Mouse (Mus musculus) adrenal gland, postnatal 36 days (tissue): Measurements from ENCODE around the gene Chpt1. TPM values are rescaled to one million over a fixed set of nuclear protein-coding genes. Genes with fewer than 3 reads are reported as not detected.
"Not testable (repeated sequence)": the region's sequence is repeated elsewhere in the genome, so short reads cannot be mapped to it uniquely, and the experiment has no call there.

Experiments
- DNase-seq, 2 experiments: peaks; one replicate each; pipeline ENCODE4 v3.0.0; 2021; ENCODE audit warnings: mixed read lengths in 1 of 2
- long read RNA-seq, 2 experiments: library from polyadenylated mRNA; stranded (forward); transcript quantifications; one replicate each; pipeline ENCODE4 v2.0.0; 2021; ENCODE audit warnings: borderline sequencing depth in 2 of 2
- total RNA-seq, 2 experiments: library from RNA; stranded (reverse); gene quantifications; 2 replicates each; pipeline ENCODE4 v1.2.3; 2021

Gene Chpt1
- 100 to 1,000 TPM; 342 to 431 TPM for total RNA-seq
- long read RNA-seq, experiment 1, full-length matches to known transcripts: 732 of 853 reads
- long read RNA-seq, experiment 1, partial matches to known transcripts: 47 of 853 reads
- long read RNA-seq, experiment 1, other reads (novel, unspliced or antisense): 74 of 853 reads
- long read RNA-seq, experiment 2, full-length matches to known transcripts: 372 of 419 reads
- long read RNA-seq, experiment 2, partial matches to known transcripts: 12 of 419 reads
- long read RNA-seq, experiment 2, other reads (novel, unspliced or antisense): 35 of 419 reads

DNA sequence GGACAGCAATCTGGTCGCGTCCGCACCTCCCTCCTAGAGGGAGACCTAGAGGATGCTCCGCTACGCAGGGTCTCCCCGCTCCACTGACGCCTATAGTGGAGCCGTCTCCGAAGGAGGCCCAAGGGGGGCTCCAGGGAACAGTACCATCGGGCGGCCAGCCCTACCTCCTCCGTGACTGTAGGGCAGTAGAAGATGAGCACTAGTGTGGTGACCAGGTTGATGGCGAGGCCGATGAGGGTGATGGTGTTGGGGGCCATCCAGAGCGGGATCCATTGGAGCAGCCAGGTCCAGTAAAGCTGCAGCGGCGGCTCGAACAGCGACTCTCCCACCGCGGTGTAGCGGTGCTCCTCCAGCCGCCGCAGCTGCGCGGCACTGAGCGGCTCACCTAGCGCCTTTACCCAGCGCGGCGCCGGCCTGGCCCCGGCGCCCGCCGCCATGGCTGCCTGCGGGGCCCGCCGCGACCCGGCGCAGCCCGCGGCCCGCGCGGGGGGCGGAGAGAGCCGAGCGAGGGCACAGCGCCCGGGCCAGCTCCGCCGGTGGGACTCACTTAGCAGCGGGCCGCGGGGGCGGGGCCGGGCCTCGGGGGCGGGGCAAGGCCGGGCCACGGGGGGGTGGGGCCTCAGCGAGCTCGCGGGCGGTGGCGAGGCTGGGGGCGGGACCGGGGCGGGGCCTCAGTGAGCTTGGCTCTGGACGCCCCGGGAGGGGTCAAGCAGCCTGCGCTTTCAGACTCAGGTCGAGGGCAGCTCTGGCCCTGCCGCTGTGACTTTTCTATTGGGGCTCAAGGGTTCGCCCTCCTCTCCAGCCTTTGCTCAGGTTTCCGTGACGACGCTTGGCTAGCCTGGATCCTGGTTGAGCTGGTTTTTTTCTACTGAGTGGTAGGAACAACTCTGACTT, at the start of gene Chpt1:
Chpt1 (minus strand) TSS at position 653 of the 894 bp plus-strand sequence.
- peak; percentile 92 to 97 for DNase-seq

DNA sequence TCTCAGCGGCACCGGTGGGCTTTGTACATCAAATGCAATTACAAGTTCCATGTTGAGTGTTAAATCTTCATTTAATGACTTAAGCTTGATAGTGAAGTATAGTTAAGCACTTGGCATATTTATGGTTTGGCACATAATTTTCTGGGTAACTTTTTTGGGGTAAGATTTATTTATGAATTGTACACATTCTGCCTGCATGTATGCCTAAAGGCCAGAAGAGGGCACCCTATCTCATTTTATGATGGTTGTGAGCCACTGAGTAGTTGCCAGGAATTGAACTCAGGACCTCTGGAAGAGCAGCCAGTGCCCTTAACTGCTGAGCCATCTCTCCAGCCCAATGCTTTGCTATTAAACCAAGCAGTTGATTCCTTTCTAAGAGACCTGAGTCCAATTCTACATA, 48.9 kb upstream of the Chpt1 start:
- DNase-seq: no peak

DNA sequence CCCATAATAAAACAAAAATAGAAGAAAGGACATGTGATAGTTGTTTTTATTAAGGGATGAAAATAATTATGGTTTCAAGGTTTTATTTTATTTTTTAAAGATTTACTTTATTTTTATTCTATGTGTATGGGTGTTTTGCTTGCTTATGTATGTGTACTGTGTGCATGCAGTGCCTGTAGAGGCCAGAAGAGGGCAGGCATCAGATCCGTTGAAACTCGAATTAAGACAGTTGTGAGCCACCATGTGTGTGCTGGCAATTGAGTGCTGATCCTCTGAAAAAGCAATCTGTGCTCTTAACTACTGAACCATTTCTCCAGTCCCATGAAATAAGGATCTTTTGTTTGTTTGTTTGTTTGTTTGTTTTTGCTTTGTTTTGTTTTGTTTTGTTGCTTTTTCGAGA, 46.4 kb upstream of the Chpt1 start:
- DNase-seq: no peak

DNA sequence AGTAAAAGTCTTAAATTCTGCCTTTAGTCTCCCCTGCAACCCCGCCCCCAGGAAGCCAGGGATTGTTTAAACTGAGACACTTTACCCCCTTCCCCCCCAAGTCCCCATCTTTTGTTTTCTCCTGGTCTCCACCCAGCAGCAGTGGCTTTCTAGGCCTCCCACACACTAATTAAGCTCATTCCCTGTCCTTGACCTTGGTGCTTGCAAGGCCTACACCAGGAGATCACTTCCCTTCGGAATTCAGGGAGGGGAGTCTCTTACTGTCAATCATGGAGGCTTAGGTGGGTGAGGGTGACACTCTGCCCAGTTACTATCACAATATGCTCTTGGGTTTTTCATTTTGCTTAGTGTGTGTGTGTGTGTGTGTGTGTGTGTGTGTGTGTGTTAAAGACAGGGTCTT, 43.8 kb upstream of the Chpt1 start:
- no peak for DNase-seq

DNA sequence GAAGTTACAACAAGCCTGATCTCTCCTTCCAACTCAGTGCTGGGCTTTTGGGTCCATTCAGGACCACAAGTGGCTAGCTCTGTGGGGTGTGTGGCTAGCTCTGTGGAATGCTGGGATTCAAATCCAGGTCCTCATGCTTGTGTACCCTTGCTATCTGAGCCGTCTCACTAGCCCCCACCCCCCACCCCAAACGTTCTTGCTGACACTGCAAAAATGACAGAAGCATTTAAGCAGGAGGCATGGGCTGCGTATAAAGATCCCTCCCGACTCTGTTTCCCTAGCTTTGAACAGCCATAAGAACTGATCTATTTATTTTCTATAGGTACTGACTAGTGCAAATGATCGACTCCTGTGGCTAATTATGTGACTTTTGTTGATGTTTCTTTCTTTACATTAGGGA, 26.8 kb upstream of the Chpt1 start:
- no peak for DNase-seq

DNA sequence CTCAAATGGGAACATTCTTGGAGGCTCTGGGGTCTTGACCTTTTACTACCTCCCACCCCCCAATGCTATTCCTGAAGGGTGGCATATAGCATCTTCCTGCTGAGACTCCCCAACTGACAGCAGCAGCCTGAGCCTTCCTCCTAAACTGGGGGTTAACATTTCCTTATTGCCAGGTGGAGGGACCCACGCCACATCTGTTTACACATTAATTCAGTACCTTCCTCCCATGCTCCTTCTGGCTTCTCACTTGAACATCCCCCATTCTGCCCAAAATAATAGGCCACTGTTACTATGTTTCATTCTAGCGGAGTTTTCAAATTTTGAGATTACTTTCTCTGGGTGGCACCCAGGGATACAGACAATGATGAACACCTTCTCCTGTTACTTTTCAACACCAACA, 20.1 kb upstream of the Chpt1 start:
- no peak for DNase-seq

DNA sequence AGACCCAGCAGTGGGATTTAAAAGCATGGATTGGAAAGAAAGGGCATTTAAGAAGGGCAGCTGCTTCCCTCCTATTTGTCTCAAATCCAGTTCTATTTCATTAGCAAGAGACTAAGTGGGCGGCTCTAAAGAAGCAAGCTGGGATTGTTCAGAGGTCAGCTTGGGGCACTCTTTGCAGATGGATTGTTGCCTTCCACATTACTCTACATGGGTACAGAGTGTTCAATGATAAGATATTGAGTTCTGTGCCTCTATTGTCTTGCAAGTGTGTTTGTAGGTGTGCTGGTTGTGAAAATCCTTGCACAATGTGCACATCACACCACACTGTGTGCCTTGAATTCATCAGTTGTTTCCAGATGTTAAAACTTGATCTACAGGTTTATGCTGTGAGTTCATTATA, 19.3 kb upstream of the Chpt1 start:
- no peak for DNase-seq

DNA sequence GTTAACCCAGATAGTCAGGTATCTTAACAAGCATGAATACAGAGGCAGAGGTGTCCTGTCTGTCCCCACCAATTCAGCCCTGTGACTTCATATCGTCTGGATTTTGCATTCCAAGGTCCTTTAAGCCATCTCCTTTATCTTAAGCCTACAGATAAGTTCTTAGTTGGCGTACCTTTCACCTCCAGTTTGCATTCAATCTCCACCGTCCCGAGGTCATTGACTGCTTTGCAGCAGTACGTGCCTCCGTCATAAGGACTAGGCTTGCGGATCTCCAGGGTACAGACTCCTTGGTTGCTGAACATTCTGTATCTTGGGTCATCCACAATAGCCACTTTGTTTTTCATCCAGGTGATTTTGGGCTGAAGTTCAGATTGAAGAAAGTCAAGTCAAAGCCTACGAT, 18.9 kb upstream of the Chpt1 start:
- DNase-seq: no peak

- DNase-seq: not testable (repeated sequence)
Measured at GRCm38 (mm10) chr10:88515049-88515448, 11.2 kb upstream of the Chpt1 start.

DNA sequence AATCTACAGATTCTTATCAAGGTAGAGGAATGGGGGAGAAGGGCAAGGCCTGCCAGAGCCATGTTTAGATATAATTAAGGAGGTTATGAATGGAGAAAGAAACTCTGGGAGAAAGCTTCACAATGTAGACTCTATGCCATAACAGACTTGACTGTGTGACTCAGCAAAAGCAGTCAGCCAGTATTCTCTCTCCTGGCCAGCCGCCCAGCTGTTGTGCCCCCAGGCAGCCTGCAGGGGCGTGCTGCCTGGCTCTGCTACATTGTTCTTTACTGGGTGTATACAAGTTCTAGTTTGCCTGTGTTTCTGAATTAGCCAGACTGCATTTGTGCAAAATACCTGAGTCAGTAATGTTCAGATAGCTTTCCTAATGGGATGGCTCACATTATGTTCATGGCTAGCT, 10.6 kb upstream of the Chpt1 start:
- DNase-seq: peak; percentile 88 to 90

- peak; percentile 17 to 42 for DNase-seq
Measured at GRCm38 (mm10) chr10:88513574-88514135, 9.8 kb upstream of the Chpt1 start.

DNA sequence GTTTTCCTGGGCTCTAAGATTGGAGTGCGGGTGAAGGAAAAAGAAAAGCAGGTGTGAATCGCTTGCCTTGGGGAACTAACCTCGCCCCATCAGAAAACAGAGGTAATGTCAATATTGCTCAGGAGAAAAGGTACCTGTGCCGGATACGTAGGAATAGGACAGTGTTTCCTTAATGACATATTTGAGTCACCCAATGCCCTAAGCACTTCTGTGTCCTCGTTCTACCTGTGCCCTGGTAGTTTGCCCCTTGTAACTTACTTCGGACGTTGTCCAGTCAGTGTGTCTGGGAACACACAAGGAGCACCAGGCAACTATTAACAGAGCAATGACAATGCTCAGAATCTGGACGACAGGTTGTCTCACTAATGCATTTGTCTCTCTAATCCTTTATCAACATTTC, 7.5 kb upstream of the Chpt1 start:
- DNase-seq: no peak

DNA sequence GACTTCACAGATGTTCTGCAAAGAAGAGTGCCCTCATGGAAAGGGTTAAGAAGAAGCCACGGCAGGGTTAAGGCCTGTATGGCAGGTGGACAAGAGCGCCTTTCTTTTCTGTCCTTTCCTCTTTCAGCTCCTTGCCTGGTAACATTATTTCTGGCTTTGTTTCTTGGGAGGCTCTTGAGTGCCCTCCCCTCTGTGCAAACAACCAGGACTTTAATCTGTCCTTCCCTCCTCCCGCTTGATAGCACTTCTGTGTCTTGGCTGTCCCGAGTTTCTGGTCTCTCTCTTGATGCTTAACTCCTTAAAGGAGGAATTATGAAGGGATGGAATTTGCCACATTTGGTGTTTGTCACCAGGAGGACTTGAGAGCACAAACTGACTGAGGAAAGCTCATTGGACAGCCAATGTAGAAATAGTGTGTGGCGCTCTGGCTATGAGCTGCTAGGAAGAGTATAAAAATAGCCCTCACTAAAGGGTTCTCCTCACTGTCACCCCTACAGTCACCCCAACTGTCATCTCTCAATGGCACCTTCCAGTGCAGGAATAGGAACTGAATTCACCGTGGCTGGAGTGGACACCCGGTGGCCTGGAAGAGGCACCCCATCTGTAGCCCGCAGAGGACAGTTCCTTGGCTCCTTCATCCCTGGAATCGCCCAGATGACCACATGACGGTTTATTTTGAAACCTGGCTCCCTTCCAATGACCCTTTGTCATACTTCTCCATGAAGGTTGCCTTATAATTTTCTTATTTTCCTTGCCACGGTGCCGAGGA, 6.8 kb upstream of the Chpt1 start:
- DNase-seq: peak; percentile 50 to 59

DNA sequence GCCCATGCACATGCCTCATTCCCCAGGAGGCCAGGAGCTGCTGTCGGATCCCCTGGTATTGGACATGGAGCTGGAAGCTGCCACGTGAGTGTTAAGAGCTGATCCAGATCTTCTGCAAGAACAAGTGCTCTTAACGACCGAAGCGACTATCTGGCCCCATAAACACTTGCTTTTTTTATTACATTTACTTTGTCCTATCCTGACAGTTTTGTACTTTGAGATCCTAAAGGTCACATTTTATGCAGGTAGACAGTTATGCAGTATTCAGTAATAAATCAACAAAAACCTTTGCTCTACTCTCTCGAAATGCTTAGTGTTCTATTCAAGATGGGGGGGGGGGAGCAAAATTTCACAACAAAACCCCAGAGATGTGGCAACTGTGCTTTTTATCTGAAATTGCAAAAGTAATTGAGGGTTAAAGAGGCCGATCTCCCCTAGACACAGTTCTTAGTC, 3.8 kb upstream of the Chpt1 start:
- no peak for DNase-seq

DNA sequence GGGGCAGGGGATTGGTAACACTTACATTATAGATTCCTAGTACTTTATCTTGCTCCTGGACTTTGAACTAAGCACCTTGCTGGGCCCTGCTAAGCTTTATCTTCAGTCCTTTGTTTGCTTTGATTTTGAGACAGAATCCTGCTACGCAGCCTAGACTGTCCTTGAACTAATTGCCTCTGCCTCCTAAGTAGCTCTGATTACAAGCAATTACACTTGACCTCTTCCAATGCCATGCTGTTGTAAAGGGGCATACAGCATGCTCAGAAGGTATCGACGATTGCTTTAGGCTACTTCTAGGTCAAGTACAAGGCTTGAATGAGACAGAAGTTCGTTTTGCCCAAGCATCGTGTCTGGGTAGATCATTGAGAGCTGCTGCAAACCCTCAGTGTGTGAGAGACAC, 1.4 kb upstream of the Chpt1 start:
- no peak for DNase-seq

- DNase-seq: peak in 1 of 2 experiments; percentile 10
Measured at GRCm38 (mm10) chr10:88504481-88504880, 608 bp upstream of the Chpt1 start.

DNA sequence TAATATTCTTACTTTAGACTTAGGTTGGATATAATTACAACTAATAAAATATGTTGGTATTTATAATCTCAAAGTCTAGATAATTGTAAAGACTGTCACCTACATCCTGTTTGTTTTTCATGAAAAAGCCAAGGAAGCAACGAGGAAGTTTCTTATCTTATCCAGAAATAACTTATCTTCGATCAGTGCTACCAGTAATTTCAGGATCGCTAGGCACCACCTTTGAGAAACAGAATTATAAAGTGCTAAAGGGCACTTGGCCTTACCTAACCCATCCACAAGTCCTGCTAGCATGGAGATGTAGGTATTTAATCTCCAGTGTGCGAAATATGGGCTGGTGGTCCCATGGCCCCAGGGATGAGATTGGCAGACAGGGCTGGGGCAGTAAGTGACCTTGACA, 954 bp downstream of the Chpt1 start:
- no peak for DNase-seq

GRCm38 (mm10) chr10:88501886-88502765, 1.7 kb downstream of the Chpt1 start:
- peak in 1 of 2 experiments; percentile 20 for DNase-seq

DNA sequence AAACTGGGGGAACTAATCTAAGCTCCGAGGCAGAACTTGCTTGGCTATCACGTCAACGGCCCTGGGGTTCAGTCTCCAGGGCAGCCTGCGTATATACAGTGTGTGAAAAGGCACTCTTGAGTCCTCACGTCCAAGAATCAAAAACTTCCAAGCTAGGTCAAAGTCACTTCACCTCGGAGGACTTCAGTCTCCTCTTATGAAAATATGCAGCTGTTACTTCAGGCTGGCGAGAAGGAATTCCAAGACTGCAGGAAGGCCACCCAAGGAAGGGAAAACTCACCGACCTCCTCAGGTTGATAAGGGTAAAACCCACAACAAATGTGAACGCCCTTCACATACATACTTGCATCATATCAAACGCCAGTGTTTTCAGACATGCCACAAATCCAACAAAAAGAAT, 2.5 kb downstream of the Chpt1 start:
- DNase-seq: no peak

- DNase-seq: no peak
Measured at GRCm38 (mm10) chr10:88499993-88500392, 3.9 kb downstream of the Chpt1 start.

DNA sequence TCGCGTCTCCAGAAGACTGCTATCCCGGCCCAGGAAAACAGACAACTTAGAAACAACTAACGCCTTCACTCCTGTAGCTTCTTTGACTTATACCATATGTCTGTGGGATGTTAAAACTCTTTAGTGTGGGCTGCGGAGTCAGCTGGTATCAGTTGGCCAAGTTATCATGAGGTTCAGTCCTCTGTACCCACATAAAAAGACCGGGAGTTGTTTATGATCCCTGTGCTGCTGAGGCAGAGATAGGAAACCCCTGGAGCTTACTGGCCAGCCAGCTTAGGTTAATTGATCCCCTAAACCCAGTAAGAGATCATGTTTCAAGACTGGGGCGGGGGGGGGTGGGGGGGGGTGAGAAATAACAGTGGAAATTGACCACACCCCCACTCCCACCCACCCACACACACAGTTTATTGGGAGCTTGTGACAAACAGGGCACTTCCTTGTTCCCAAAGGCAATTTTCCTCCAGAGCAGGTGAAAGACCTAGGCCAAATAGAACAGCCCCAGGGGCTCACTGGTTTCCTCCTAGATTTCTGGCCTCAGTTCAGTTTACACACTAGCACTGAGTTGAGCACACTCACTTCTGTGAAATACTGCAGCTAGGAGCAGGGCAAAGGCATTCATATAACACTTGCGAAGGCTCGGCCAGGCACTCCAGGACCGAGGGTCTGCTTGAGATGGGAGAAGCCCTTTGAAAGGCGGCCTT, 6.9 kb downstream of the Chpt1 start:
- no peak for DNase-seq
